Mouse (Mus musculus): ENCODE data around the gene Angptl4. TPM values are rescaled to one million over a fixed set of nuclear protein-coding genes. Genes with fewer than 3 reads are reported as not detected.
"Not testable (repeated sequence)": the region's sequence is repeated elsewhere in the genome, so short reads cannot be mapped to it uniquely, and the experiment has no call there.

Gene Angptl4
- polyA plus RNA-seq (2015; fragmentation: Nextera tagmentation; extraction: Ambion mirVana): 26.7 and 33.5 TPM in 2 replicates

DNA sequence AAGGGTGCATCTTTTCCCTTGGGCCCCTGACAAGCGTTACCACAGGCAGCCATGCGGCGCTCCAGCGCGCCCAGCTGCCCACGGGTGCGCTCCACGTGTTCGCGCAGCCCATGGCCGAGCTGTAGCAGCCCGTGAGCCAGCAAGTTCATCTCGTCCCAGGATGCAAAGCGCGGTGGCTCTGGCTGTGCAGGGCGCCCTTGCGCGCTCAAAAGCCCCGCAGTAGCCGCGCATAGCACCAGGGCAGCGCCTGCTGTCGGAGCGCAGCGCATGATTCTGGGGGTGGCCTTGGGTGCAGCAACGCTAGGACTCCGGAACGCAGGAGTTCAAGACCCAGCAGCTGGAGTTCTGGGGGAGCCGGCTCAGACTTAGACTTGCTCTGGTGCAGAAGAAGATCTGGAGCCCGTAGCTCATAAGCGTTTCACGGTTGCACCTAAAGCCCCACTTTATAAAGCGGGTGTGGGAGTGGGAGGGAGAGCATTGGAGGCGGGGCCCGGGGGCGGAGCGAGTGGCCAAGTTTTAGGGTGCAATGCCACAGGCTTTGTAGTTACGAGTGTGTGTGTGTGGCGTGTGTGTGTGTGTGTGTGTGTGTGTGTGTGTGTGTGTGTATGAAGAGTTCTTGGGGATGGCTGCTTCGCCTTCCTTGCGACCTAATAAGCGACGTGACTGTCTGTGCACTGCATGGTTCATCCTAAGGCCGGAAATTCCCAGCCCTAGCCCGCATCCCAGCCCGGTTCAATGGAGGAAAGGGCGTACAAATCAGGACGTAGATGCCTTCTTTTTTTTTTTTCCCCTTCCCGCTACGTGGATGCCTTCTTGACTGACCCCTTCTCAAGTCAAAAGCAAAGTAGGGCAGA lies at the start of gene Angptl4:
Gene Angptl4 (minus strand): TSS at position 707 of the 854 bp plus-strand sequence.
- peak within 1 kb of the TSS; percentile 32 for H3K9ac ChIP-seq (ENCODE audit: low read depth, low read length)
- H3K9me3 ChIP-seq (ENCODE audit: control insufficient read depth): no peaks in the 10 kb centered on the region
- peak within 1 kb of the TSS; percentile 55 for H3K27ac ChIP-seq (ENCODE audit: low read depth, low read length)
- no peaks in the 10 kb centered on the region for H3K27me3 ChIP-seq (replicated peaks; ENCODE audit: control insufficient read depth, insufficient read depth, low read length)
- peaks cover 22% of the 10 kb centered on the region; the same call in 1 of the 2 replicates for H3K36me3 ChIP-seq (ENCODE audit: control insufficient read depth, insufficient read depth)
- peak within 1 kb of the TSS; percentile 82 for H3K4me2 ChIP-seq (replicated peaks; ENCODE audit: low read depth)
- peak within 1 kb of the TSS; percentile 44 for H3K4me3 ChIP-seq (ENCODE audit: low read depth, low read length)
- WGBS: 2% methylated on average over 50 of the region's 50 CpGs
- H3K4me1 ChIP-seq (replicated peaks; ENCODE audit: control insufficient read depth, insufficient read depth, low read length): peaks cover 18% of the 10 kb centered on the region
- peak; percentile 71 for ATAC-seq
- peak; percentile 5; the same call in 1 of the 2 replicates for TF ChIP-seq CTCF (IDR thresholded peaks at IDR 0.05; ENCODE audit: low read depth)

DNA sequence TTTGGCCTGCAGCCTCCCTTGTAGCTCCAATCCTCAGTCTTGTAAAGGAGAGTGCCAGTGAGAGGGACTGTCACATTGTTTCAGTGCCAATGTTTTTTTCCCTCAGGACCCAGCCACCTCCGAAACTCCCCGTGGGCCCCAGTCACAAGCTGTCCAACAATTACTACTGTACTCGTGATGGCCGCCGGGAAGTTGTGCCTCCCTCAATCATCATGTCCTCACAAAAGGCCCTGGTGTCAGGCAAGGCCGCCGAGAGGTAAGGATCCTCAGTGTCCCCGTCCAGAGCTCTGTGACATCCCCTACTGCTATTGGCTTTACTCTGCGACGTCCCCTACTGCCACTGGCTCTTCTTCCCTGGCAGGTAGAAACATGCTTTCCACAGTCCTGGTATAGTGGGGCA lies 47.9 kb upstream of the Angptl4 start:
- Histone ChIP-seq H3K36me3 (ENCODE audit: control insufficient read depth, insufficient read depth) (peaks cover 58% of the 10 kb centered on the region), H3K9ac (ENCODE audit: low read depth, low read length) (no peak overlapping the region), H3K9me3 (ENCODE audit: control insufficient read depth) (no peaks in the 10 kb centered on the region), H3K4me1 (replicated peaks; ENCODE audit: control insufficient read depth, insufficient read depth, low read length) (0 out of 2 replicates have a peak, but pooled peaks cover 8% of the 10 kb centered on the region), H3K27me3 (replicated peaks; ENCODE audit: control insufficient read depth, insufficient read depth, low read length) (no peaks in the 10 kb centered on the region), H3K27ac (ENCODE audit: low read depth, low read length) (no peak overlapping the region; the same call in 1 of the 2 replicates), H3K4me2 (replicated peaks; ENCODE audit: low read depth) (no peak overlapping the region), H3K4me3 (ENCODE audit: low read depth, low read length) (no peak overlapping the region)
- TF ChIP-seq CTCF (IDR thresholded peaks at IDR 0.05; ENCODE audit: low read depth): no peak
- WGBS: 89% methylated on average over 10 of the region's 10 CpGs
- no peak for ATAC-seq

DNA sequence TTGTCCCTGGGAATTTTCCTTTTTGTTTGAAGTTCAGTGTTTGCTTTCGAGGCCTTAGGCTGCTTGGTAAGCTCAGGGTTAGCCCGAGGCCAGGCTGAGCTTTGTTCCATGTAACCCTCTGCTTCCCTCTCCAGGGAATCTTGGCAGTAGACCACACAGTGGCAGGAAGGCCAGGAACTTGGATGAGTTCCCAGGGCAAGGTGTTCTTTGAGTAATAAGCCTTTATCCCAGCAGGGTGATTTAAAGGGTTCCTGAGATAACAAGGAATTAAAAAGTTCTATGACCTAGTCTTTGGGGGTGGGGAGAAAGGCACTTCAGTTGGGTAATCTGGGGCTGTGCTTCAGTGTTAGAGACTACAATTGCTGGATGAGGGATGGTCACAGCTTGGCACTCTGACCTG lies 47.3 kb upstream of the Angptl4 start:
- no peak overlapping the region for H3K9ac ChIP-seq (ENCODE audit: low read depth, low read length)
- H3K4me3 ChIP-seq (ENCODE audit: low read depth, low read length): no peak overlapping the region
- 0 out of 2 replicates have a peak, but pooled peaks cover 8% of the 10 kb centered on the region for H3K4me1 ChIP-seq (replicated peaks; ENCODE audit: control insufficient read depth, insufficient read depth, low read length)
- H3K4me2 ChIP-seq (replicated peaks; ENCODE audit: low read depth): no peak overlapping the region
- no peaks in the 10 kb centered on the region for H3K9me3 ChIP-seq (ENCODE audit: control insufficient read depth)
- H3K27ac ChIP-seq (ENCODE audit: low read depth, low read length): no peak overlapping the region
- peak; percentile 62 for ATAC-seq
- no peaks in the 10 kb centered on the region for H3K27me3 ChIP-seq (replicated peaks; ENCODE audit: control insufficient read depth, insufficient read depth, low read length)
- WGBS: 20% methylated on average over 2 of the region's 2 CpGs
- TF ChIP-seq CTCF (IDR thresholded peaks at IDR 0.05; ENCODE audit: low read depth): peak; percentile 16; the same call in 1 of the 2 replicates
- peaks cover 52% of the 10 kb centered on the region for H3K36me3 ChIP-seq (ENCODE audit: control insufficient read depth, insufficient read depth)

DNA sequence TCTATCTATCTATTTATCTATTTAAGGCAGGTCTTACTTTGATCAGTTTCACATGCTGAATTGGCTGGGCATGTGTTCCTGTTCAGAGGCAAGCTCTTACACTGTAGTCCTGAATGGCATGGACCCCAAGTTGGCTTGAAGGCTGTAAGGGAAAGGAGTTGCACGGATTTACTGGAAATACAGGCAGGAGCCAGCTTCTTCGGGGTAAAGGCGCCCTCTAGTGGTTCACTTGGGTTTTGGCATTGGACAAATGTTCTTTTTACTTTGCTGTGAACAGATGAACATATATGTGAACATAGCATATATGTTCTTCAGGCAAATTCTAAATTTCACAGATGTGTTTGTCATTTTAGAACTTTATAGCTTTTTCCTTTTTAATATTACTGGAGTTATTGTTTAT lies 45.2 kb upstream of the Angptl4 start:
- Histone ChIP-seq H3K9ac (ENCODE audit: low read depth, low read length) (no peak overlapping the region), H3K27me3 (replicated peaks; ENCODE audit: control insufficient read depth, insufficient read depth, low read length) (no peaks in the 10 kb centered on the region), H3K4me1 (replicated peaks; ENCODE audit: control insufficient read depth, insufficient read depth, low read length) (0 out of 2 replicates have a peak, but pooled peaks cover 8% of the 10 kb centered on the region), H3K4me3 (ENCODE audit: low read depth, low read length) (no peak overlapping the region), H3K4me2 (replicated peaks; ENCODE audit: low read depth) (no peak overlapping the region), H3K9me3 (ENCODE audit: control insufficient read depth) (no peaks in the 10 kb centered on the region), H3K27ac (ENCODE audit: low read depth, low read length) (no peak overlapping the region), H3K36me3 (ENCODE audit: control insufficient read depth, insufficient read depth) (peaks cover 50% of the 10 kb centered on the region)
- 0% methylated on average over 3 of the region's 3 CpGs for WGBS
- peak; percentile 94 for TF ChIP-seq CTCF (IDR thresholded peaks at IDR 0.05; ENCODE audit: low read depth)
- no peak for ATAC-seq

DNA sequence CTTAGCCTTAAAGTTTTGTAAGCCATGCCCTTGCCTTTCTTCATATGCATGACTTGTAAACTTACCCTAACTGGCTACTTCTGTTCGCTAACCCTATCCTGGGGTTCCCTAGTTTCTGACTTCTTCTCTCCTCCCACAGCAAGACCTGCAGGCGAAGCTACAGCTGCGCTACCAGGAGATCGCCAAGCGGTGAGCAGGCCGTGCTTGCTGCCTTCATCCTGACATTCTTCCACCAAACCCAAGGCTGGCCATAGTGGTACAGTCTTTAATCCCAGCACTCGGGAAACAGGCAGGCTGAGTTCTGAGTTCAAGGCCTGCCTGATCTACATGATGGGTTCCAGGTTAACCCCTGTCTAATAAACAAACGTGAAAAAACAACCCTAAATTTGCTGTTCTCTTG lies 43.8 kb upstream of the Angptl4 start:
- H3K4me2 ChIP-seq (replicated peaks; ENCODE audit: low read depth): peak overlapping the region; percentile 74
- H3K36me3 ChIP-seq (ENCODE audit: control insufficient read depth, insufficient read depth): peaks cover 50% of the 10 kb centered on the region
- no peaks in the 10 kb centered on the region for H3K27me3 ChIP-seq (replicated peaks; ENCODE audit: control insufficient read depth, insufficient read depth, low read length)
- H3K9me3 ChIP-seq (ENCODE audit: control insufficient read depth): no peaks in the 10 kb centered on the region
- WGBS: 73% methylated on average over 8 of the region's 8 CpGs
- H3K4me1 ChIP-seq (replicated peaks; ENCODE audit: control insufficient read depth, insufficient read depth, low read length): 0 out of 2 replicates have a peak, but pooled peaks cover 8% of the 10 kb centered on the region
- no peak overlapping the region for H3K27ac ChIP-seq (ENCODE audit: low read depth, low read length)
- H3K4me3 ChIP-seq (ENCODE audit: low read depth, low read length): 0 out of 2 replicates have a peak overlapping the region, but pooled peaks have one; percentile 78
- no peak for ATAC-seq
- no peak for TF ChIP-seq CTCF (IDR thresholded peaks at IDR 0.05; ENCODE audit: low read depth)
- peak overlapping the region; percentile 86; the same call in 1 of the 2 replicates for H3K9ac ChIP-seq (ENCODE audit: low read depth, low read length)

DNA sequence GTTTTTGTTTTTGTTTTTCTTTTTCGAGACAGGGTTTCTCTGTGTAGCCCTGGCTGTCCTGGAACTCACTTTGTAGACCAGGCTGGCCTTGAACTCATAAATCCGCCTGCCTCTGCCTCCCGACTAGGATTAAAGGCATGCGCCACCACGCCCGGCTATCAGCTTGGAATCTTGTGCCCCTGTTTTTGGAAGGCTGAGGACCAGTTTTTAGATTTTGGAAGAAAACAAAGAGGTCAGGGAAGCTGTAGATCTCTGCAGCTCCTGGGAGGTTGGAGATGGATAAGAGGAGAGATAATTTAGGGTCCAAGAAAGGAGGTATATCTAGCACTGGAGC lies 43.3 kb upstream of the Angptl4 start:
- not testable (repeated sequence) for ATAC-seq; H3K9me3 ChIP-seq (ENCODE audit: control insufficient read depth); H3K27me3 ChIP-seq (replicated peaks; ENCODE audit: control insufficient read depth, insufficient read depth, low read length); H3K4me1 ChIP-seq (replicated peaks; ENCODE audit: control insufficient read depth, insufficient read depth, low read length)
- peak overlapping the region; percentile 74 for H3K4me2 ChIP-seq (replicated peaks; ENCODE audit: low read depth)
- peaks cover 50% of the 10 kb centered on the region for H3K36me3 ChIP-seq (ENCODE audit: control insufficient read depth, insufficient read depth)
- peak overlapping the region; percentile 87; the same call in 1 of the 2 replicates for H3K27ac ChIP-seq (ENCODE audit: low read depth, low read length)
- peak overlapping the region; percentile 78 for H3K4me3 ChIP-seq (ENCODE audit: low read depth, low read length)
- peak overlapping the region; percentile 86 for H3K9ac ChIP-seq (ENCODE audit: low read depth, low read length)
- 3% methylated on average over 6 of the region's 6 CpGs for WGBS
